Mouse (Mus musculus): Measurements from ENCODE around the gene Sik3. TPM values are rescaled to one million over a fixed set of nuclear protein-coding genes. Genes with fewer than 3 reads are reported as not detected.

Gene Sik3
- polyA plus RNA-seq (2015; fragmentation: Nextera tagmentation; extraction: Ambion mirVana) = 5.6 and 6.5 TPM in 2 replicates

DNA sequence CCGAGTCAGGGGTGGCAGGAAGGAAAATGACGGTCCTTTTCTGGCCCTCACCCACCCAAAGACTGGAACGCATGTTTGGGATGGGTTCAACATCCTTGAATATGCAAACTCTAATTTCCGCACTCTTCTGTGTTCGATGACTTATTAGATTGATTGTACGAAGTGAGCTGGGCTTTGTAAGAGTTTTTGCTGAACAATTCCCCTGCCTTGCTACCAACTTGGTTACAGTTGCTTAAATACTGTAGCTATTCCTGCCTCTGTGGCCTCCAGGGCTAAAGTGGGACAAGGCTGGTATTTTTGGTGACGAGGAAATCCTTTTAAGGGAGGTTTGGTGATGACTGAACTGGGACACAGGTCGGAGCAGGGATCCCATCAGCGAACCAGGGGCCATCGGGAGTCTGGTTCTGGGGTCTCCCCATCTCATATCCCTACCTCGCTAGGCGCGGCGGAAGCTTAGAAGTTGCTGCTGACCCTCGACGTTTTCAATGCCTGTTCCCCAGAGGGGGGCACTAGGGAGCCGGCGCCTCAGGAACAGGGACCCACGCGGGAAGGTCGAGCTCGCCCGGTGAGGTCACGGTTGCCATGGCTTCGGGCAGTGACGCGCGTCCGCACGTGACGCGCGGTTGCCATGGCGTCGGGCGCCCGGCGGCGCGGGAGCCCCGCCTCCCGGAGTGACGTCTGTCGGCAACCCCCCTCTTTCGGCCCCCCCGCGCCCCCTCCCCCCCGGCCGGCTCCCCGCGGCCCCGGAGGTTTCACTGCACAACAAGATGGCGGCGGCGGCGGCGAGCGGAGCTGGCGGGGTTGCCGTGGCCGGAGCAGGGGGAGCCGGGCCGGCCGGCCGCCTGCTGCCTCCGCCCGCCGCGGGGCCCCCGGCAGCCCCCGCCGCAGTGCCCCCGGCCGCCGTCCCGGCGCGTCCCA, at the start of gene Sik3, which contains the start of gene Pafah1b2:
Gene Sik3 (plus strand): TSS at position 730 of the 918 bp plus-strand sequence.
Gene Pafah1b2 (minus strand): TSS at position 600 of the 918 bp plus-strand sequence.

DNA sequence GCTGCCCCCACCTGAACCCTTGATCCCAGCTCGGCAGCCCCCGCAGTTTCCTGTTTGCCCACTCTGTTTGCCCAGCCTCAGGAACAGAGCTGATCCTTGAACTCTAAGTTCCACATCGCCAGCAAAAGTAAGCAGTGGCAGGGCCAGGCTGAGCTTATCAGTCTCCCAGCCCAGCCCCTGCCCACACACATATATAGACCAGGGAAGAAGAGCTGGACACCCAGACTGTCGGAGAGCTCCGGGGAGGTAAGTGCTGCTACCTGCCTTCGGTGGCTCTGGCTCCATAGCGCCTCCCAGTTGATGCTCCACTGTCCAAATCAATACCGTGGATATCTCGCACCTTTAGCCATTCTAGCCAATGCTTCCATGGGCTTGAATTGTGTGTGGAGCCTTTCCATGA, 215.9 kb downstream of the Sik3 start, which contains the start of gene Apoa1:
Gene Apoa1 (plus strand): TSS at position 90 of the 400 bp plus-strand sequence.

DNA sequence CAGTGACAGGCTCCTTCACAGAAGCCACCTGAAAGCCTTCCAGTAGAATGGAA, 222.8 kb downstream of the Sik3 start, which contains the start of gene Apoc3:
Gene Apoc3 (minus strand): TSS at position 41 of the 53 bp plus-strand sequence.

DNA sequence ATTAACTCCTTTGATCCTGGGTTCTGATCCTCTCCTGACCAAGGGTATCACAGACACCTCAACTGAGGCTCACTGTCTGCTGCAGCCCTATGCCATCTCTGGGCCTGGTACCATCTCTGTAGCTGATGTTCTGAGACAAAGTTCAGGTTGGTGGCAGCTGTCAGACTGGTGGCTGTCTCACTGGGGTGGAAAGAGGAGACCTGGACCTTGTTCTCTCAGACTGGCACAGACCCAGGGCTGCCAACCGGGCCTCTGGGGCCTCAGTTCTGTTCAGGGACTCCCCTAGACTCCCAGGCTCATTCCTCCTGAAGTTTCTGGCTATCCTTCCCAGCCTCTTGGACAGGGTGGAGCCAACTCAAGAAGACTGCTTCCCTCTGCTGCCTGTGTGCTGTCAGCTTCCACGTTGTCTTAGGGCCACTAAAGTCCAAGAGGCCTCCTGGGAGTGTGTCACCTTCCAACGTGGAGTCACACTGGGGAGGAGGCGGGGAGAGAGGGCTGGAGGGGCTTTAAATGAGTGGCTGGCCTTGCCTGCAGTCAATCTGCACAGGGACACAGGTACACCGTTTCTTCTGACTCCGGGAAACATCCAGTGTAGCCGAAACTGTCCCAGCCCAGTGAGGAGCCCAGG, 228.0 kb downstream of the Sik3 start, which contains the start of gene Apoa4:
Gene Apoa4 (plus strand): TSS at position 171 of the 628 bp plus-strand sequence.

DNA sequence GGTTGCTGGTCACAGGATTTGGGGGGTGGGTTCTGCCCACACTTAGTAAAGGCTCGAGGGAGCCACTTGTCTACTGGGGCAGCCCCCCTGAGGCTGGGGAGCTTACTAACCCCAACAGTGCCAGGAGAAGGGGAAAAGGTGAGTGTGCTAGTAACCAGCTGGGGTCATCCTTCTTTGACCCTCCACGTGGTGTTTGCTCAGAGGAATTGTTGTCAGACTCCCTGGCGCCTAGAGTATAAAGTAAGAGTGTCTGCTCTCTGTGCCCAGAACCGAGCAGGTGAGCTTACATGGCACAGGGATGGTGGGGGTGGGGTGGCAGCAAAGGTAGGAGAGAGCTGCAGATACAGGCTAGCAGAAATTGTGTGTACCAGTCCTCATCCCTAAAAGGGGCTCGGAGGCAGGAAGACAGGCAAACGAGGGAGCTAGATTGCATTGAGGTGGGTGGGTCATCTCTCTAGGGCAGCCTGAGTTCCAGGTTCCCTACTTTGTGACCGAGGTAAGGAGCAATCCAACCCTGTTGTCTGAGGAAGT, 255.8 kb downstream of the Sik3 start, which contains the start of gene Apoa5:
Gene Apoa5 (plus strand): TSS at position 291 of the 531 bp plus-strand sequence.

DNA sequence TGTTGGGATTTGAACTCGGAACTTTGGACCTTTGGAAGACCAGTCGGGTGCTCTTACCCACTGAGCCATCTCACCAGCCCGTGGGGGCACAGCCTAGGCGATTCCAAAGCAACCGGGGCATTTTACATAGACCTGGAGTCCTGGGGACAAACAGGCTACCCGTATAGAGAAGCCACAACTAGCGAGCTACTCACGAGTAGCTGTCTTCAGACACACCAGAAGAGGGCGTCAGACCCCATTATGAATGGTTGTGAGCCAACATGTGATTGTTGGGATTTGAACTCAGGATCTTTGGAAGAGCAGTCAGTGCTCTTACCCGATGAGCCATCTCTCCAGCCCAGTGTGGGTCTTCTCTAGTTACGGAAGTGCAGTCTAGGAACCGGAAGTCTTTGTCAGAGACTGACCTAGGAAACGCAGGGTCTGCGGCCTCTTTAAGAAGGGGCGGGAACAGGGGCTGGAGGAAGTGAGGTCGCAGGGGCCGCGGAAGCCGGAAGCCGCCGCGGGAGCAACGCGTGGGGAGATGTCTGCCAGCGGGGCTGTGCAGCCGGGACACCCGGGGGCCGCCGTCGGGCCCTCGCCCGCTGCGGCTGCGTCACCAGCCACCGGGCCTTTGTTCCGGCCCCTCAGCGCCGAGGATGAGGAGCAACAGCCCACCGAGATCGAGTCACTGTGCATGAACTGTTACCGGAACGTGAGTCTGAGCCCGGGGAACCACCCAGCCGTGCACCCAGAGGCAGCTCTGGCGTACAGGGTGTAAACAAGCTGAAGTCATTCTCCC, 260.2 kb downstream of the Sik3 start, which contains the start of gene Zpr1:
Gene Zpr1 (plus strand): TSS at position 388 of the 778 bp plus-strand sequence.

Other genes starting within 250 kb of the Sik3 start
- 17.2 and 17.5 TPM in 2 replicates for gene Cep164, start 184.1 kb upstream of the Sik3 start, polyA plus RNA-seq (2015; fragmentation: Nextera tagmentation; extraction: Ambion mirVana)
- 9.6 and 12.9 TPM in 2 replicates for gene Bace1, start 174.2 kb upstream of the Sik3 start, polyA plus RNA-seq (2015; fragmentation: Nextera tagmentation; extraction: Ambion mirVana)
- gene Pcsk7, start 106.3 kb upstream of the Sik3 start, polyA plus RNA-seq (2015; fragmentation: Nextera tagmentation; extraction: Ambion mirVana) = 10.4 and 11.4 TPM in 2 replicates
- 28.1 and 31.2 TPM in 2 replicates for gene Rnf214, start 105.9 kb upstream of the Sik3 start, polyA plus RNA-seq (2015; fragmentation: Nextera tagmentation; extraction: Ambion mirVana)
- 106 and 124 TPM in 2 replicates for gene Tagln, start 76.8 kb upstream of the Sik3 start, polyA plus RNA-seq (2015; fragmentation: Nextera tagmentation; extraction: Ambion mirVana)
- 30.6 and 34.0 TPM in 2 replicates for gene Sidt2, start 57.6 kb upstream of the Sik3 start, polyA plus RNA-seq (2015; fragmentation: Nextera tagmentation; extraction: Ambion mirVana)
- 66.6 and 68.7 TPM in 2 replicates for gene Pafah1b2, start 130 bp upstream of the Sik3 start, polyA plus RNA-seq (2015; fragmentation: Nextera tagmentation; extraction: Ambion mirVana)
- 6.2 and 13.8 TPM in 2 replicates for gene Apoa1, start 215.8 kb downstream of the Sik3 start, polyA plus RNA-seq (2015; fragmentation: Nextera tagmentation; extraction: Ambion mirVana)
- 0.52 TPM in 1 of 2 replicates, not detected in the other for gene Apoc3, start 222.8 kb downstream of the Sik3 start, polyA plus RNA-seq (2015; fragmentation: Nextera tagmentation; extraction: Ambion mirVana)
- gene Apoa4, start 227.9 kb downstream of the Sik3 start, polyA plus RNA-seq (2015; fragmentation: Nextera tagmentation; extraction: Ambion mirVana) = 0.08 and 0.17 TPM in 2 replicates

All from spleen, postnatal 0 days (tissue).